Mouse (Mus musculus): ENCODE results near the gene Mrm3. TPM values are rescaled to one million over a fixed set of nuclear protein-coding genes. Genes with fewer than 3 reads are reported as not detected.

Gene Mrm3
- total RNA-seq, 2 experiments from 2014 or later: 11.0 to 13.9 TPM

DNA sequence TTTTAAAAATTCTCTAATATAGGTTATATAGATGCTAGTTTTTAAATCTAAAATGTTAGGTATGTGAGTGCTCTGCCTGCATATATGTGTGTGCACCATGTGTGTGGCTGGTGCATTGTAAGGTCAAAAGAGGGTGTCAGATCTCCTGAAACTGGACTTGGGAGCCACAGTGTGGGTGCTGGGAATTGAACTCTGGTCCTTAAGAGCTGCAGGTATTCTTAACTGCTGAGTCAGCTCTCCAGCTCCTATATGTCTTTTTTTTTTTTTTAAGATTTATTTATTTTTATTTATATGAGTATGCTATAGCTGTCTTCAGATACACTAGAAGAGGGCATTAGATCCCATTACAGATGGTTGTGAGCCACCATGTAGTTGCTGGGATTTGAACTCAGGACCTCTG lies 2.9 kb downstream of the Mrm3 start:
- no peak for DNase-seq
- intact Hi-C loops (cut with DNase I): no loop called here

- DNase-seq: no peak
These were observed 3.7 kb downstream of the Mrm3 start for GRCm38 (mm10) chr11:76247239-76247638.

GRCm38 (mm10) chr11:76252036-76252435 lies 8.5 kb downstream of the Mrm3 start:
- no peak for DNase-seq
- intact Hi-C loops (cut with DNase I): loop anchor here (5.0 kb wide), 1 partner anchor 205 kb away; no protein-coding TSS in a partner anchor

More at GRCm38 (mm10) chr11:76247239-76247638, 3.7 kb downstream of the Mrm3 start:
- intact Hi-C loops (cut with DNase I): no loop called here

- intact Hi-C loops (cut with DNase I): loop anchor here (1.0 to 5.0 kb wide), 2 partner anchors 147 to 204 kb away; no protein-coding TSS in a partner anchor
These were observed 9.8 kb downstream of the Mrm3 start for GRCm38 (mm10) chr11:76253145-76253917.

DNA sequence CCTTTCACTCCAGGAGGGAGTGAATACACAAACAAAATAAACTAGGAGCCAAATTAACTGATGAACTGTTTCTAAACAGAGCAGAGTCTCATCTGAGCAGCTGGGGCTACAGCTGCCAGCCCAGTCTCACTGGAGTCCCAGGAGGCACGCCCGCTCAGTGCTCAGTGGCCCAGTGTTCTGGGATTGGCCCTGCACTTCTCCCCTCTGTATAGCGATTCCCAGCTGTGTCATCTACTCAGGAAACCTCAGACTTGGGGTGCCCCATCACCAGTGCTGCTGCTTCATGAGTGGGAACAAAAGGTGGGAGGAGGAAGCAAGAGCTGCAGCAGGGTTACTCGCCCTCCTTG lies 10.4 kb downstream of the Mrm3 start:
- intact Hi-C loops (cut with DNase I): loop anchor here (1.0 to 5.0 kb wide), 2 partner anchors 146 to 203 kb away; no protein-coding TSS in a partner anchor
- DNase-seq: no peak

More at GRCm38 (mm10) chr11:76253145-76253917, 9.8 kb downstream of the Mrm3 start:
- peak; percentile 83 to 86 for DNase-seq

DNA sequence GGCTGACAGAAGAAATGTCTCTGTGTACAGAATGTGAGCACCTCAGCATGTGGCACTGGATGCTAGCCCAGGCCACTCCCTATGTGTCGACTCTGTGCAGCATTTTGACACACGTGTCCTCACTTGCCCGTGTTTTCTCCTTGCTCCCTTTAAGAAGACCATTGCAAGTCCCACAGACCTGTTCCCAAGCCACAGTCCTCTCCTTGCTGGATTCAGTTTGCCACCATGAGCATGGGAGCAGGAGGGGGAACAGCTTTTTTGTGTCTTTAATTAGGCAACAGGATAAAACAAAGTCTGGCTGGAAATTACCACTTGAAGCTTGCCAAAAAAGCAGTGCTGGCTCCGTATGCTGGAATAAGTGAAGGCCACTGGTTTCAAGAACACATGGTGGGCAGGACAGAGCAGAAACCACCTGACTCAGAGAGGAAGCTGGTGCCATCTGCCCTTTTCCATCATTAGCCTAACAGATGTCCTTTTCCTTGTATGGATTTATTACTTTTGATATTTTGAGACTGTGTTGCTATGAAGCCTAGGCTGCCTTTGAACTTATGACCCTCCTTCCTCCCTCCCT lies 12.0 kb downstream of the Mrm3 start:
- intact Hi-C loops (cut with DNase I): no loop called here
- no peak for DNase-seq

DNA sequence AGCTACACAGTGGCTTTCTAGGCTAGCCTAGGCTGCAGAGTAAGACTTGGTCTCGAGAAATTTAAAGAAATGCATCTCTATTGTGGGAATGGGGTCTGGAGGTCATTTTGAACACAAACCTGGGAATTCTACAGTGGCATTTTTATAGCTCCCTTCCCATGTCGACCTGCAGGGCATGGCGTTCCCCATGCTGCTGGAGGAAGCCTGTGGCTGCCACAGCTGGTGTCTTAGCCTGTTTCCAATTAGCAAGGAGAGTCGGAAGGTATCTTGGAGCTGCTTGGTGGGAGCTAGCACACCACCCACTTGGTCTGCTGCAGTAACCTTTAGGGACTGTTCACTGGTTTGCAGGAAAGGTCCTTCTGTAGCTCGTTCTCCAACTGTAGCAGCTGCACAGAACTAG lies 12.6 kb downstream of the Mrm3 start:
- intact Hi-C loops (cut with DNase I): no loop called here
- no peak for DNase-seq

DNA sequence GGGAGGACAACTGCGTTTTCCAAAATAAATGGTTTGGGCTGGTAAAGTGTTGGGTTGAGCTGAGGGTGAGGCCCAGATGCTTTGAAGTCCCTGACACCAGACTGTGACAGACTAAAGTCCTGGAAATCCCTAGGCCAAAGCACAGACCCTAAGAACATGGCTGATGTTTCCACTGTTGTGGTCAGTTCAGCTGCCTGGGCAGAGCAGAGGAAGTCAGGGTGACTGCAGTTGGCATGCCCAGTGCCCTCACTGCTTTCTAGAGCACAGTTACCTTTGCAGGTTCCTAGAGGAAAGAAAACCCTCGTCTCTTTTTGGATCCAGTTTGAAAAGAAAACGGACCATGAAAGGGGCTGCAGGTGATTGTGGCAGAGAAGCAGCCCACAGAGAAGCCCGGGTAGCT lies 13.9 kb downstream of the Mrm3 start:
- DNase-seq: no peak
- intact Hi-C loops (cut with DNase I): no loop called here

DNA sequence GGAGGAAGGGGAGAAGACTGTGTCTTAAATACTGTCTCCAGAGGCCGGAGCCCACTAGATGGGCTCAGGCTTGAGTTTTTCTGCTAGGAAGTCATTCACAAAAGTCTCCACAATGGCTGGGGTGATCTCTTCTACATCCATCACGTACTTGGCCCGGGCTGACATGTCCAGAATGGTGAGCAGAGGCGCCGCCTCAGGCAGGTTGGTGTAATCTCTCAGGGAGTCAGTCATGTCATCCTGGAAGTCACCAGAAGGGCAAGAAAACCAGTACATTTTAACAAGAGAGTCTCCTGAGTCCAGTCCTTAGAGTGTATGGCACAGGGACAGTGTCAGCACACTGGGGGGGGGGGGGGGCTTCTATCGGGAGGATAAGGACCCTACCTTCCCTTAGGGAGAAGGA lies 15.0 kb downstream of the Mrm3 start:
- DNase-seq: no peak
- intact Hi-C loops (cut with DNase I): no loop called here

DNA sequence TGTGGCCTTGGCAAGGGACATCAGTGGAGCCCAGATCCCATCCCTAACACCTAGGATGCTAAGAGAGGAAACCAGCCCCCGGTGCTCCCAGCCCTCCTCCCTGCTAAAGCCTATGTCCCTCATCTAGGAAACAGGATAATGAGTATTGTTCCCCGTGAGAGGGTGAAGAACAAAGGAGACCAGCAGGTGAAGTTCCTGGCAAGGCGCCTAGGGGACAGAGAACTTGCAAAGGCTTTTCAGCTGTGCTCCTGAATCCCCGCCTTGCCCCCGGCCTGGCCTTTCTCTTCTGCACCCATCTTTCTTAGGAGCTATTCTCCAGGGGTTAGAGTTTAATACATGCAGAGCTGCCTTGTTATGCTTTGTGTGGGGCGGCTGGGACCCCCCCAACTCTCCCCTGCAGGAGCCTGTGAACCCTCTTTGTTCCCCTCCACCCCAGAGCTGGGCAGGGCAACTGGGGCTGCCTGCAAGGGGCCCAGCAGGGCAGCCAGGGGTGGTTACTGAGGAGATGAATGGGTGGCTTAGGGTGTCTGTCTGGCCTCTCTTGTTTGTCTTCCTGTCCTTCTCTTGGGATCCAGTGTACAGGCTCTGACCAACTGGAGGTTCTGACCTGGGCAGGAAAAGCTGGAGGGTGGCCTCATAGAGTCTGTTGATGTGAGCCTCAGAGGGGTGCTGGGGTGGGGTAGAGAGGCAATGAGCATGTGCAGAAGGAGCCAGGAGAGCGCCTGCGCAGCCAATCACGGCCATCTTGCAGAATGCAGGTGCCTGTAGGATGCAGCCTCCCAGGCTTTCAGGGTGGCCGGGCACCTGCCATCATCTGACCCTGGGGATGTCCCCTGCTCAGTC lies 16.9 kb downstream of the Mrm3 start:
- intact Hi-C loops (cut with DNase I): no loop called here
- DNase-seq: no peak

DNA sequence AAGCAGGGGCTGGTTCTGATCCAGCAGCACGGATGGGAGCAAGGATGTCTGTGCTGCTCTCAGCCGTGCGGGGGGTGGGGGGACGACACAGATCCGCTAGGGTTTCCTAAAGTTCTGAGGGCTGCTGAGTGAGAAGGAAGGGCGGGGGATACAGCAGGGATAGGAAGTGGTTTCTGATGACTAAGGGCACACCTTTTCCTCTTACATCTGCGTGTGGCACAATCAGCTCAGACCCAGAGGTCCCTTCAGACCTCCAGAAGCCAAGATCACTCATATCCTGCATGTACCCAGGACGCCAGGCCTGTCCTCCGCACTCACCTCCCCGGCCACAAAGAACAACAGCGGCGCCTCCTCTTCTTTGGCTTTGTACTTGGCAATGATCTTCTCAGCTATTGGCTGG lies 17.7 kb downstream of the Mrm3 start:
- intact Hi-C loops (cut with DNase I): no loop called here
- DNase-seq: no peak

GRCm38 (mm10) chr11:76262611-76263351 lies 19.3 kb downstream of the Mrm3 start:
- intact Hi-C loops (cut with DNase I): no loop called here

GRCm38 (mm10) chr11:76267550-76267949 lies 24.0 kb downstream of the Mrm3 start:
- no peak for DNase-seq
- intact Hi-C loops (cut with DNase I): no loop called here

More at GRCm38 (mm10) chr11:76262611-76263351, 19.3 kb downstream of the Mrm3 start:
- DNase-seq: no peak

- DNase-seq: no peak
- intact Hi-C loops (cut with DNase I): no loop called here
These were observed 24.5 kb downstream of the Mrm3 start for GRCm38 (mm10) chr11:76268001-76268459.

GRCm38 (mm10) chr11:76268521-76269065 lies 25.1 kb downstream of the Mrm3 start:
- intact Hi-C loops (cut with DNase I): no loop called here
- no peak for DNase-seq

- no peak for DNase-seq
- intact Hi-C loops (cut with DNase I): loop anchor here (5.0 kb wide), 1 partner anchor 125 kb away; the partner anchor contains the start of gene Nxn
These were observed 28.9 kb downstream of the Mrm3 start for GRCm38 (mm10) chr11:76272440-76272839.

GRCm38 (mm10) chr11:76278960-76279852 lies 35.7 kb downstream of the Mrm3 start:
- intact Hi-C loops (cut with DNase I): no loop called here

DNA sequence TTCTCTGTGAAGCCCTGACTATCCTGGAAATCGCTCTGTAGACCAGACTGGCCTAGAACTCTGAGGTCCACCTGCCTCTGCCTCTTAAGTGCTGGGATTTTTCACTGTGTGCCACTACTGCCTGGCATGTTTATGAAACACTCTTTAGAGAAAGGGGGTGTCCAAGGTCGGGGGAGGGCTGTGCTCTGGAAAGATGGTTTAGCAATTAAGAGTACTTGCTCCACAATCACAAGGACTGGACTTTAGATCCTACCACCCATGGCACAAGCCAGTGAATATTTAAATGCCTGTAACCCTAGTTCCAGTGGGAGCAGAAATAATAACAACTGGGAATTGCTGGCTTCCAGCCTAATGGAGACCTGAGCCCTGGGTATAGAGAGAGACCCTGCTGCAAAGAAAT lies 36.5 kb downstream of the Mrm3 start:
- DNase-seq: no peak
- intact Hi-C loops (cut with DNase I): no loop called here

More at GRCm38 (mm10) chr11:76278960-76279852, 35.7 kb downstream of the Mrm3 start:
- no peak for DNase-seq

GRCm38 (mm10) chr11:76283841-76284240 lies 40.3 kb downstream of the Mrm3 start:
- no peak for DNase-seq
- intact Hi-C loops (cut with DNase I): no loop called here
